12 mouse cellular contexts compared by ENCODE assay signal in the genomic region with DNA sequence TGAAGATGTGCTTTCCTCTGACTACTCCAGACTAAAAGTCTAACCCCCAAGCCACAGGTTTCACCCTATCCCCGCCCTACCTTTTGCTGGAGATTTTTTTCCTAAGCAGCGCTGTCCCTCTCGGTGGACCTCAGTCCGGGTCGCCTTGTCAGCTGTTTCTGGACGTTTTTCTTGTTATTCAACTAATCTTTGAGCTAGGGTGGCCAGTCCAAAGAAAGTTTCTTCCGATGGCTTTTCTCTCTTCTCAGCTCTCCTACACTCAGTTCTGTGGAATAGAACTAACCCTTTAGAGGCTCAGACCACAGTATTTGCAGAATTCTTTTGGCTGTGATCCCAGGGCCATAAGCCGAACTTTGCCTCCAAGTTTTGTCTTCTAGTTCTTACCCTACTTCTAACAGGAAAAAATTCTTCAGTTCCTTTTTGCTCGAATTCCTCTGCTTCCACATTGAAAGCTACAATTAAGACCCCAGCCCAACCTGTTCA. TPM values are rescaled to one million over a fixed set of nuclear protein-coding genes. Genes with fewer than 3 reads are reported as not detected.
DNase-seq lines count a peak whose midpoint lies in the region; ATAC-seq and TF ChIP-seq lines count a peak whose summit lies in the region.
"Had no signal": no experiment of that assay in that cellular context is flagged by ENCODE, and none has a peak within 500 bp of the region (broad histone marks: within the 10 kb centered on the region; RNA-seq: fewer than 3 reads in every experiment).

No protein-coding gene starts in this region.

- peak overlapping the region; percentile 69 for H3K27ac ChIP-seq in layer of hippocampus, adult 2 months
- peak overlapping the region; percentile 95 for H3K27ac ChIP-seq in forebrain, embryonic 11.5 days (ENCODE audit: low read depth, low read length)
- peak overlapping the region; percentile 78 for H3K27ac ChIP-seq in midbrain, embryonic 12.5 days (replicated peaks)

- DNase-seq in layer of hippocampus, adult 2 months (ENCODE audit: low spot score in 2 of 2): no peak
- DNase-seq in layer of hippocampus, adult 11-12 months (ENCODE audit: low spot score): no peak
- DNase-seq in embryo, embryonic 11 days: peak; percentile 16
- no peak for DNase-seq in forebrain, embryonic 11.5 days (ENCODE audit: low spot score)
- no peak for DNase-seq in cerebellum, postnatal 4 days (ENCODE audit: low spot score in 2 of 2)
- no peak for DNase-seq in adrenal gland, adult 8-10 months
- DNase-seq: adrenal gland, adult 2 months; cerebellum, adult 9-10 months; heart, postnatal 36 days; liver, postnatal 0 days had no signal

- no peak for TF ChIP-seq CTCF in layer of hippocampus, adult 2 months (conservative IDR thresholded peaks at IDR 0.05)

- H3K4me2 ChIP-seq in forebrain, embryonic 11.5 days (ENCODE audit: low read depth, low read length, severe bottlenecking): peak overlapping the region; percentile 71
- peak overlapping the region; percentile 71 for H3K4me2 ChIP-seq in midbrain, embryonic 12.5 days (replicated peaks)

- ATAC-seq in forebrain, embryonic 11.5 days (replicated peaks; ENCODE audit: low FRiP score): no peak
- no peak for ATAC-seq in midbrain, embryonic 12.5 days (ENCODE audit: low FRiP score, low read depth)
- ATAC-seq in inflammation-experienced regulatory T-cells, adult 6 months: no peak
- ATAC-seq: liver, postnatal 0 days had no signal

- WGBS in forebrain, embryonic 11.5 days: 0% methylated on average over 9 of the region's 9 CpGs
- WGBS in midbrain, embryonic 12.5 days: 2% methylated on average over 9 of the region's 9 CpGs

- peak overlapping the region; percentile 52 for H3K4me3 ChIP-seq in layer of hippocampus, adult 2 months
- peak overlapping the region; percentile 81 for H3K4me3 ChIP-seq in forebrain, embryonic 11.5 days (ENCODE audit: low read depth, low read length)
- peak overlapping the region; percentile 52 for H3K4me3 ChIP-seq in midbrain, embryonic 12.5 days

- peak overlapping the region; percentile 97 for H3K9ac ChIP-seq in forebrain, embryonic 11.5 days (ENCODE audit: low read length)
- H3K9ac ChIP-seq in midbrain, embryonic 12.5 days (replicated peaks): no peak overlapping the region; the same call in 1 of the 2 replicates
- H3K9ac ChIP-seq: liver, postnatal 0 days had no signal

- no peaks in the 10 kb centered on the region for H3K9me3 ChIP-seq in forebrain, embryonic 11.5 days (ENCODE audit: control insufficient read depth, low read length)
- H3K9me3 ChIP-seq in midbrain, embryonic 12.5 days: no peaks in the 10 kb centered on the region

- H3K4me1 ChIP-seq in forebrain, embryonic 11.5 days (replicated peaks; ENCODE audit: control insufficient read depth, insufficient read depth, low read length): peaks cover 16% of the 10 kb centered on the region; the same call in 1 of the 2 replicates
- peaks cover 49% of the 10 kb centered on the region for H3K4me1 ChIP-seq in midbrain, embryonic 12.5 days

- no peaks in the 10 kb centered on the region for H3K36me3 ChIP-seq in forebrain, embryonic 11.5 days (ENCODE audit: control insufficient read depth, insufficient read depth, low read length)
- H3K36me3 ChIP-seq in midbrain, embryonic 12.5 days: no peaks in the 10 kb centered on the region

- peaks cover 72% of the 10 kb centered on the region for H3K27me3 ChIP-seq in forebrain, embryonic 11.5 days (ENCODE audit: control insufficient read depth, insufficient read depth, low read length)
- peaks cover 99% of the 10 kb centered on the region for H3K27me3 ChIP-seq in midbrain, embryonic 12.5 days

RNA-seq across cellular contexts. Expression of a gene that starts 1.0 kb away (rescaled TPM):
- 1 to 10 TPM; 3.5 to 4.4 TPM for total RNA-seq in layer of hippocampus, adult 2 months (2021)
- 12.5 and 16.9 TPM in 2 replicates for polyA plus RNA-seq in forebrain, embryonic 11.5 days (2014; fragmentation: Nextera tagmentation; extraction: Ambion mirVana)
- polyA plus RNA-seq in midbrain, embryonic 12.5 days (2016; fragmentation: Nextera tagmentation; extraction: Ambion mirVana): 3.2 TPM in 2 replicates
- under 1 TPM; 0.17 to 0.52 (median 0.34) TPM for total RNA-seq in adrenal gland, adult 8-10 months (2022)
- not detected for polyA plus RNA-seq in inflammation-experienced regulatory T-cells, adult 6 months (2017; shearing (Covaris generic))
- total RNA-seq: adrenal gland, adult 2 months had no signal
- polyA plus RNA-seq: liver, postnatal 0 days had no signal
